Mouse (Mus musculus) monocyte, adult 5-6 weeks (primary cell): ENCODE measurements around the gene Mfsd4b1. TPM values are rescaled to one million over a fixed set of nuclear protein-coding genes. Genes with fewer than 3 reads are reported as not detected.

ENCODE experiments used
- ATAC-seq: fragments of 153-309, 156-312 bp; replicated peaks from 2 replicates; pipeline ENCODE4 v1.8.0; 2017; ENCODE audit warnings: mild to moderate bottlenecking; ENCODE audit not compliant: low TSS enrichment, insufficient number of reproducible peaks, severe bottlenecking, poor library complexity, low FRiP score
- total RNA-seq: library from RNA; stranded (forward); fragments of 200-1000, 200-491, 200-594 nt; gene quantifications from 3 replicates; pipeline ENCODE4 v1.2.3, GENCODE M21; 2017

Gene Mfsd4b1
- total RNA-seq, 1 experiment from 2014 or later: not detected

GRCm38 (mm10) chr10:39978231-39978630, 46.8 kb downstream of the Mfsd4b1 start:
- no peak for ATAC-seq

GRCm38 (mm10) chr10:39977346-39977745, 47.7 kb downstream of the Mfsd4b1 start:
- no peak for ATAC-seq

GRCm38 (mm10) chr10:39975771-39976170, 49.3 kb downstream of the Mfsd4b1 start:
- no peak for ATAC-seq

GRCm38 (mm10) chr10:39974982-39975381, 50.1 kb downstream of the Mfsd4b1 start:
- no peak for ATAC-seq

- ATAC-seq: no peak
Measured at GRCm38 (mm10) chr10:39967512-39967911, 57.6 kb downstream of the Mfsd4b1 start.

- ATAC-seq: no peak
Measured at GRCm38 (mm10) chr10:39961906-39962305, 63.2 kb downstream of the Mfsd4b1 start.

- ATAC-seq: no peak
Measured at GRCm38 (mm10) chr10:39960441-39960822, 64.6 kb downstream of the Mfsd4b1 start.

- peak; percentile 99 for ATAC-seq
Measured at GRCm38 (mm10) chr10:39959761-39960440, 65.2 kb downstream of the Mfsd4b1 start, which contains the start of gene Mfsd4b3. TSS of gene Mfsd4b3 (minus strand) at chr10:39960153.

- ATAC-seq: no peak
Measured at GRCm38 (mm10) chr10:39958266-39958665, 66.8 kb downstream of the Mfsd4b1 start.

GRCm38 (mm10) chr10:39956340-39956878, 68.7 kb downstream of the Mfsd4b1 start:
- ATAC-seq: no peak

- no peak for ATAC-seq
Measured at GRCm38 (mm10) chr10:39955163-39955562, 69.9 kb downstream of the Mfsd4b1 start.

Other genes with a start within 250 kb of the Mfsd4b1 start
- gene Mfsd4b4, start 126.0 kb downstream of the Mfsd4b1 start, total RNA-seq: 0.76 to 2.6 TPM (median 1.7 TPM) in 3 replicates
- 0.29 TPM in 1 of 3 replicates, not detected in the others for gene Mfsd4b2, start 98.3 kb downstream of the Mfsd4b1 start, total RNA-seq
- gene Mfsd4b3, start 65.1 kb downstream of the Mfsd4b1 start, total RNA-seq: 1.3 to 1.6 TPM (median 1.4 TPM) in 3 replicates
- 0.19 to 0.53 TPM in 2 of 3 replicates, not detected in the other for gene Mfsd4b5, start 38.6 kb downstream of the Mfsd4b1 start, total RNA-seq
- gene Slc16a10, start 117.0 kb upstream of the Mfsd4b1 start, total RNA-seq: 19.6 to 23.9 TPM (median 23.2 TPM) in 3 replicates
- gene Rpf2, start 221.8 kb upstream of the Mfsd4b1 start, total RNA-seq: 45.3 to 56.4 TPM (median 53.7 TPM) in 3 replicates
- gene Gtf3c6, start 232.8 kb upstream of the Mfsd4b1 start, total RNA-seq: 59.3 to 82.5 TPM (median 81.6 TPM) in 3 replicates